Mouse (Mus musculus): Measurements from ENCODE around the gene Mpped1. TPM values are rescaled to one million over a fixed set of nuclear protein-coding genes. Genes with fewer than 3 reads are reported as not detected.

Gene Mpped1
- polyA plus RNA-seq, 1 experiment: not detected

DNA sequence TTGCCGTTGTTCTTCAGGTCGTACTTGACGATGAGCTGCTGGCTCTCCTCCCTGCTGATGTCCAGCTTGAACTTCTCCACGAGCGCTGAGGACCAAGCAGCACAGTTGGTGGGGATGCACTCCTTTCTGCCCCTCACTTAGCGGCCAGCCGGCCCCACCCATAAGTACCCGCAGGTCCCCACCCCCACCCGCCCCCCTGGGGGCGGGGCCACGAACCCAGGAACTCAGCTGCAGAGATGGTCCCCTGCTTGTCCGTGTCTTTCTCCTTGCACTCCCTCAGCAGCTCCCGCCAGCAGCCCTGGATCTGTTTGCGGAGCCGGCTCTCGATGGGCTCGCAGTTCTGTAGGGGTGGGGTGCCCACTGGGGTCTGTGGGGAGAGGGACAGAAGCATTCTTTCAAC is 91.7 kb downstream of the Mpped1 start:
- Histone ChIP-seq H3ac (ENCODE audit: control insufficient read depth, insufficient read length, low read depth) (no peak overlapping the region), H3K79me2 (ENCODE audit: control insufficient read depth, insufficient read depth) (no peaks in the 10 kb centered on the region), H3K27me3 (ENCODE audit: control insufficient read depth, insufficient read depth, insufficient read length) (peaks cover 14% of the 10 kb centered on the region), H3K79me3 (ENCODE audit: low read depth) (no peaks in the 10 kb centered on the region), H3K36me3 (ENCODE audit: control insufficient read depth, insufficient read depth) (no peaks in the 10 kb centered on the region), H3K4me3 (ENCODE audit: insufficient read depth, poor library complexity, severe bottlenecking) (no peak overlapping the region)
- TF ChIP-seq MYOG (IDR thresholded peaks at IDR 0.05; ENCODE audit: control insufficient read depth, extremely low read depth, insufficient read length) (no peak), FOSL1 (IDR thresholded peaks at IDR 0.05; ENCODE audit: insufficient read depth, low read length, poor library complexity, severe bottlenecking) (no peak), USF1 (IDR thresholded peaks at IDR 0.05; ENCODE audit: low read depth) (no peak), CEBPB (IDR thresholded peaks at IDR 0.05; ENCODE audit: low read depth) (no peak), CTCF (IDR thresholded peaks at IDR 0.05; ENCODE audit: control insufficient read depth, insufficient read depth, insufficient read length) (no peak), MAX (IDR thresholded peaks at IDR 0.05) (no peak), MYOD1 (IDR thresholded peaks at IDR 0.05; ENCODE audit: control insufficient read depth, insufficient read length, low read depth) (no peak)

DNA sequence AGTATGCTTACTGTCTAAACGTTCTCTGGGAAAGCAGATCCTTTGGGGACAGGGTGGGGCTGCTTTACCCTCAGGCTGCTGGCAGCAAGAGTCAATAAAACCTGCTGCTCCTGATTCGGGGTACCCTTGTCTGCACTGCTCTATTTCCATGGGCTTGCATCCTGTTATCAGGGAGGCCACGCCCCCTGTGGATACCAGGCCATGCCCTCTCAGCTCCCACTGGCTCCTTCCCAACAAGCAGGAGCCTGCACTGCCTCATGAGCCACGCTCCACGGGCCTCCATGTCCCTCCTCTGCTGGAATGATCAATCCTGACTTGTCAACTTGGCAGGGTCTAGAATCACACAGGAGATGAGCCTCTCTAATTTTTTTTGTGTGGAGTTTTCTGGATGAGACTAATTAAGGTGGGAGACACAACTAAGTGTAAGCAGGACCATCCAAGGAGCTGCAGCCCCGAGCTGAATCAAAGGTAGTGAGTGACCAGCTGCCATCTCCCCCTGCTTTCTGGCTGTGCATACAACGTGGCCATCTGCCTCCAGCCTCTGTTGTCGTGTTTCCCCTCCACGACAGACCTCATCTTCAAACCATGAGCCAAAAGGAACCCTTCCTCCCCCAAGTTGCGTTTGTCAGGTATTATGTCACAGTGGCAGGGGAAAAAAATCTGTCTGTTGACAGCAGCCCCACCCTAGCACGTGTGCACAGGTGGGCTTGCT is 98.0 kb downstream of the Mpped1 start:
- Histone ChIP-seq H3ac (ENCODE audit: control insufficient read depth, insufficient read length, low read depth) (no peak overlapping the region), H3K4me3 (ENCODE audit: insufficient read depth, poor library complexity, severe bottlenecking) (no peak overlapping the region), H3K79me3 (ENCODE audit: low read depth) (no peaks in the 10 kb centered on the region), H3K27me3 (ENCODE audit: control insufficient read depth, insufficient read depth, insufficient read length) (peaks cover 11% of the 10 kb centered on the region), H3K79me2 (ENCODE audit: control insufficient read depth, insufficient read depth) (no peaks in the 10 kb centered on the region), H3K36me3 (ENCODE audit: control insufficient read depth, insufficient read depth) (no peaks in the 10 kb centered on the region)
- no peak for TF ChIP-seq MYOG (IDR thresholded peaks at IDR 0.05; ENCODE audit: control insufficient read depth, extremely low read depth, insufficient read length)
- TF ChIP-seq MAX (IDR thresholded peaks at IDR 0.05): no peak
- TF ChIP-seq CEBPB (IDR thresholded peaks at IDR 0.05; ENCODE audit: low read depth): no peak
- no peak for TF ChIP-seq USF1 (IDR thresholded peaks at IDR 0.05; ENCODE audit: low read depth)
- TF ChIP-seq MYOD1 (IDR thresholded peaks at IDR 0.05; ENCODE audit: control insufficient read depth, insufficient read length, low read depth): no peak
- TF ChIP-seq FOSL1 (IDR thresholded peaks at IDR 0.05; ENCODE audit: insufficient read depth, low read length, poor library complexity, severe bottlenecking): no peak
- TF ChIP-seq CTCF (IDR thresholded peaks at IDR 0.05; ENCODE audit: control insufficient read depth, insufficient read depth, insufficient read length): no peak

DNA sequence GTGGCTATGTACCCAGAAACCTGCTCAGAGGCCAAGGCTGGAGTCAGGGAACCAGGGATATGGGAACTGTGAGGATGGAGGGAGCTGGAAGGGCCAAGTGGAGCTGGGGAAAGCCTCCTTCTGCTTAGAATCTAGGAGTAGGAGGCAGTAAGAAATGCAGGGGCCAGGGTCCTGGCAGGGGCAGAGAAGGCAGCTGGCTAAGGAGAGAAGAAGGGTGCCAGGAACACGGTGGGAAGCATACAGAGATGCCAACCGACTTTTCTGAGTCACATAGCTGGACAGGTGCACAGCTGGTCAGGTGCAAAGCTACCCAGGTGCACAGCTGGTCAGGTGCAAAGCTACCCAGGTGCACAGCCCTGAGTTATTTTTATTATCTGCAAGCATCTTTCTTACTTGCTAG is 98.6 kb downstream of the Mpped1 start:
- H3K36me3 ChIP-seq (ENCODE audit: control insufficient read depth, insufficient read depth): no peaks in the 10 kb centered on the region
- H3K79me3 ChIP-seq (ENCODE audit: low read depth): no peaks in the 10 kb centered on the region
- TF ChIP-seq MYOD1 (IDR thresholded peaks at IDR 0.05; ENCODE audit: control insufficient read depth, insufficient read length, low read depth) (no peak), FOSL1 (IDR thresholded peaks at IDR 0.05; ENCODE audit: insufficient read depth, low read length, poor library complexity, severe bottlenecking) (no peak), USF1 (IDR thresholded peaks at IDR 0.05; ENCODE audit: low read depth) (no peak), MYOG (IDR thresholded peaks at IDR 0.05; ENCODE audit: control insufficient read depth, extremely low read depth, insufficient read length) (no peak), MAX (IDR thresholded peaks at IDR 0.05) (no peak), CTCF (IDR thresholded peaks at IDR 0.05; ENCODE audit: control insufficient read depth, insufficient read depth, insufficient read length) (no peak), CEBPB (IDR thresholded peaks at IDR 0.05; ENCODE audit: low read depth) (no peak)
- H3K79me2 ChIP-seq (ENCODE audit: control insufficient read depth, insufficient read depth): no peaks in the 10 kb centered on the region
- H3K4me3 ChIP-seq (ENCODE audit: insufficient read depth, poor library complexity, severe bottlenecking): no peak overlapping the region
- no peak overlapping the region for H3ac ChIP-seq (ENCODE audit: control insufficient read depth, insufficient read length, low read depth)
- H3K27me3 ChIP-seq (ENCODE audit: control insufficient read depth, insufficient read depth, insufficient read length): peaks cover 17% of the 10 kb centered on the region

DNA sequence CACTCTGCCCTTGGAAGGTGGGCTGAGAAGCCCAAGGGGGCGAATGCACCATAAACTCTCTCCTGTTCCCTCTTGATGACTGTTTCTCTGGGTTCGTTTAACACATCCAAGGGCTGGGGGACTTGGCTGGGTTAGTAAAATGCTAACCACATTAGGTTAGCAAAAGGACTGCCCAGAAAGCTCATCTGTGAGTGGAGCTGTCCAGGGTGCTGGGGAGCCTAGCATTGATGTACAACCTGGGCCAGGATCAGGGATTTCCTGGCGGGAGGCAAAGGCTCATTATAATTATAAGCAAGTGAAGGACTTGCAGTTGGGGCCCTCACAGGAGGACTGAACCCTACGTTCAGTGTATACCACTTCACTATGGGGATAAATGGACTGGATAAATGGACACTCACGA is 100.6 kb downstream of the Mpped1 start:
- no peak overlapping the region for H3ac ChIP-seq (ENCODE audit: control insufficient read depth, insufficient read length, low read depth)
- TF ChIP-seq MAX (IDR thresholded peaks at IDR 0.05): no peak
- TF ChIP-seq MYOD1 (IDR thresholded peaks at IDR 0.05; ENCODE audit: control insufficient read depth, insufficient read length, low read depth): no peak
- no peak for TF ChIP-seq CTCF (IDR thresholded peaks at IDR 0.05; ENCODE audit: control insufficient read depth, insufficient read depth, insufficient read length)
- no peak for TF ChIP-seq FOSL1 (IDR thresholded peaks at IDR 0.05; ENCODE audit: insufficient read depth, low read length, poor library complexity, severe bottlenecking)
- no peaks in the 10 kb centered on the region for H3K79me3 ChIP-seq (ENCODE audit: low read depth)
- no peak overlapping the region for H3K4me3 ChIP-seq (ENCODE audit: insufficient read depth, poor library complexity, severe bottlenecking)
- H3K27me3 ChIP-seq (ENCODE audit: control insufficient read depth, insufficient read depth, insufficient read length): peaks cover 15% of the 10 kb centered on the region
- no peaks in the 10 kb centered on the region for H3K36me3 ChIP-seq (ENCODE audit: control insufficient read depth, insufficient read depth)
- no peaks in the 10 kb centered on the region for H3K79me2 ChIP-seq (ENCODE audit: control insufficient read depth, insufficient read depth)

DNA sequence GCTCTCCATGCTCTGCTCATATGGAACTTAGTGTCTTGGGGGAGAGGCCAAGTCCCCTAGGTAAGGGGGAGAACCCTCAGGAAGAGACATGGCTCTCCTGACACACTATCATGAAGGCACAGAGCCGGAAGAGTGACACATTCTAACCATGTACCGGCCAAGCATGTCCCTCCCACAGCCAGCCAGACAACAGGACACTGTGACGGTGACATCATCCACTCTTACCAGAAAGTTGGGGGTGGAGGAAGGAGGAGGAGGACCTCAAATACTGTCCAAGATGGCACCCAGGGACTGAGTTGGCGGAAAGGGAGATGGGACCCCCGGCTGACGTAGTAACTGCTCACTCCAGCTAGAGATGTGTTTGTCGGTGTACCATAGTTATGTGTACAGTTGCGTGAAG is 104.6 kb downstream of the Mpped1 start:
- Histone ChIP-seq H3K36me3 (ENCODE audit: control insufficient read depth, insufficient read depth) (no peaks in the 10 kb centered on the region), H3K4me3 (ENCODE audit: insufficient read depth, poor library complexity, severe bottlenecking) (no peak overlapping the region), H3K79me2 (ENCODE audit: control insufficient read depth, insufficient read depth) (no peaks in the 10 kb centered on the region), H3K79me3 (ENCODE audit: low read depth) (no peaks in the 10 kb centered on the region), H3ac (ENCODE audit: control insufficient read depth, insufficient read length, low read depth) (no peak overlapping the region), H3K27me3 (ENCODE audit: control insufficient read depth, insufficient read depth, insufficient read length) (peaks cover 12% of the 10 kb centered on the region)
- no peak for TF ChIP-seq CTCF (IDR thresholded peaks at IDR 0.05; ENCODE audit: control insufficient read depth, insufficient read depth, insufficient read length)
- no peak for TF ChIP-seq FOSL1 (IDR thresholded peaks at IDR 0.05; ENCODE audit: insufficient read depth, low read length, poor library complexity, severe bottlenecking)
- no peak for TF ChIP-seq MYOD1 (IDR thresholded peaks at IDR 0.05; ENCODE audit: control insufficient read depth, insufficient read length, low read depth)
- TF ChIP-seq USF1 (IDR thresholded peaks at IDR 0.05; ENCODE audit: low read depth): no peak
- TF ChIP-seq MAX (IDR thresholded peaks at IDR 0.05): no peak
- no peak for TF ChIP-seq CEBPB (IDR thresholded peaks at IDR 0.05; ENCODE audit: low read depth)
- TF ChIP-seq MYOG (IDR thresholded peaks at IDR 0.05; ENCODE audit: control insufficient read depth, extremely low read depth, insufficient read length): no peak
